Mouse (Mus musculus) E14TG2a.4 (cell line): ENCODE data around the gene Arnt2.

Source experiments
- H3K27me3 ChIP-seq: 2 replicates; pipeline ENCODE4 v1.6.1; 2014; ENCODE audit warnings: low read length, control low read depth; ENCODE audit not compliant: insufficient read depth
- H3K36me3 ChIP-seq: 2 replicates; pipeline ENCODE4 v1.6.1; 2014; ENCODE audit warnings: low read length, control low read depth; ENCODE audit not compliant: insufficient read depth
- H3K4me1 ChIP-seq: replicated peaks from 2 replicates; pipeline ENCODE4 v1.6.1; 2014; ENCODE audit warnings: low read depth, low read length, control low read depth
- H3K4me3 ChIP-seq: replicated peaks from 2 replicates; pipeline ENCODE4 v1.5.1; 2014; ENCODE audit warnings: mild to moderate bottlenecking, low read length
- H3K9me3 ChIP-seq: 2 replicates; pipeline ENCODE4 v1.6.1; 2014; ENCODE audit warnings: low read length, control low read depth
- CTCF ChIP-seq: conservative IDR thresholded peaks from 2 replicates; pipeline ENCODE4 v1.5.1; 2014; ENCODE audit warnings: low read length
- NANOG ChIP-seq: IDR thresholded peaks from 2 replicates; pipeline ENCODE4 v1.6.1; 2014; ENCODE audit warnings: borderline replicate concordance, low read length, mixed read lengths
- POU5F1 ChIP-seq: IDR thresholded peaks from 2 replicates; pipeline ENCODE4 v1.6.1; 2014; ENCODE audit warnings: low read length, borderline replicate concordance

Gene Arnt2

DNA sequence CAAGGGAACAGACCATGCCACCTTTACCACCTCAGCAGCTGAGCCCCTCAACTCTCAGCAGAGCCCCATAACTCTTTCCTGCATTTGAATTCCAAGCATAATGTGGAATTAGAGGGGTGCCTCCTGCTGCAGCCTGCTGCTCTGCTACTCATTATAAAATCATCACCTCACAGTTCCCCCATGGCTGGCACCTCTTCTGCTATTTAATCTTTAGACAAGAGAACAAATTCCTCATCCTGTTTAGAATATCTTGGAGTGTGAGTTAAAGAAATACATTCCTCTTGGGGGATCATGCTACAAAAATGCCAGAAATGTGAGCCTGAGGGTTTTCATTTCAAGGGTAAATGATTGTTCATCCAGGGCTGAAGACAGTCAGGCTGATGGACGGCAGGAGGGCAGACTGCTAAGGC is 80.8 kb downstream of the Arnt2 start:
- H3K36me3 ChIP-seq = no peaks in the 10 kb centered on the region
- no peak for TF ChIP-seq NANOG
- no peak for TF ChIP-seq CTCF
- TF ChIP-seq POU5F1 = no peak

DNA sequence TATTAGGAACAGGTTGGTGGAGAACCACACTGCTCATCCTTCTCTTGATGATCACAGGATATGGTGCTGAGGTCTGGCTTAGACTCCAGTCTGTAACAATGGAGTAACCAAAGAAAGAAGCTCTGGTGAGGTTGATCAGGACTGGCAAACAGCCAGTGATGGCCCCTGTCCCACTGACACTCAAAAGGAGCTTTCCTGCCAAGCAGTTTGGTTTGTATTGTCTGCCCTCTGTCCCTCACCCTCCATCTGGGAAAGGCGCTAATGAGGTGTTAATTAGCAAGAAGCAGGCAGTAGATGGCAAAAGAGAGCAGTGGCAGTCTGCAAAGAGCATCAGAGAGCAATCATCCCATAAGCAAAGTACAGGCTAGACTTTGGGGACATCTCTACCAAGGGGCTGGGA is 81.2 kb downstream of the Arnt2 start:
- Histone ChIP-seq H3K4me1 (no peaks in the 10 kb centered on the region), H3K9me3 (peaks cover 8% of the 10 kb centered on the region; the same call in 1 of the 2 replicates), H3K36me3 (no peaks in the 10 kb centered on the region), H3K4me3 (no peak overlapping the region), H3K27me3 (0 out of 2 replicates have a peak, but pooled peaks cover 3% of the 10 kb centered on the region)
- TF ChIP-seq POU5F1 (no peak), CTCF (no peak), NANOG (no peak)

More for the DNA sequence above, 80.8 kb downstream of the Arnt2 start:
- 0 out of 2 replicates have a peak, but pooled peaks cover 3% of the 10 kb centered on the region for H3K27me3 ChIP-seq
- no peaks in the 10 kb centered on the region for H3K4me1 ChIP-seq
- no peak overlapping the region for H3K4me3 ChIP-seq
- H3K9me3 ChIP-seq = 0 out of 2 replicates have a peak, but pooled peaks cover 5% of the 10 kb centered on the region

- TF ChIP-seq NANOG (no peak), CTCF (no peak), POU5F1 (no peak)
- H3K4me3 ChIP-seq = no peak overlapping the region
- H3K27me3 ChIP-seq = 0 out of 2 replicates have a peak, but pooled peaks cover 3% of the 10 kb centered on the region
- H3K36me3 ChIP-seq = no peaks in the 10 kb centered on the region
- peaks cover 13% of the 10 kb centered on the region; the same call in 1 of the 2 replicates for H3K9me3 ChIP-seq
- H3K4me1 ChIP-seq = no peaks in the 10 kb centered on the region
These were observed 84.2 kb downstream of the Arnt2 start for GRCm38 (mm10) chr7:84325570-84326328.

DNA sequence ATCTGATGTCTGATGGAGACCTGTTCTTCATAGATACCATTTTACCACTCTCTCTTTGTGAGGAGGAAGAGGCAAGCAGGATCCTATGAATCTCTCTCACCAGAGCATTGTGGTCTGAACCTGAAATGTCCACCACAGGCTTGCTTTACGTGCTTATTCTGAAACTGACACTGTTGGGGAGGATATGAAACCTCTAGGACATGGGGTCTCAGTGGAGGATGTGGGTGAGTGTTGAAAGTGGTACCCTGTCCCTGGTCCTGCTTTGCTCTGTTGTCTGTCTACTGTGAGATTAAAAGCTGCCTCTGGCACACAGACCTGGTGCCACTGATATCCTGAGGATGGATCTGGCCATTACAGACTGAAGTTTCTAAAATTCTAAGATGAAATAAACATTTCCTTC is 88.4 kb downstream of the Arnt2 start:
- Histone ChIP-seq H3K9me3 (peaks cover 13% of the 10 kb centered on the region; the same call in 1 of the 2 replicates), H3K4me3 (no peak overlapping the region), H3K4me1 (no peaks in the 10 kb centered on the region), H3K36me3 (no peaks in the 10 kb centered on the region), H3K27me3 (no peaks in the 10 kb centered on the region)
- TF ChIP-seq POU5F1 (no peak), NANOG (no peak), CTCF (no peak)

GRCm38 (mm10) chr7:84315353-84316003 is 94.5 kb downstream of the Arnt2 start:
- Histone ChIP-seq H3K36me3 (no peaks in the 10 kb centered on the region), H3K4me1 (no peaks in the 10 kb centered on the region), H3K4me3 (no peak overlapping the region), H3K9me3 (peaks cover 7% of the 10 kb centered on the region; the same call in 1 of the 2 replicates), H3K27me3 (no peaks in the 10 kb centered on the region)
- TF ChIP-seq CTCF (no peak; the same call in 1 of the 2 replicates), POU5F1 (no peak), NANOG (no peak)

DNA sequence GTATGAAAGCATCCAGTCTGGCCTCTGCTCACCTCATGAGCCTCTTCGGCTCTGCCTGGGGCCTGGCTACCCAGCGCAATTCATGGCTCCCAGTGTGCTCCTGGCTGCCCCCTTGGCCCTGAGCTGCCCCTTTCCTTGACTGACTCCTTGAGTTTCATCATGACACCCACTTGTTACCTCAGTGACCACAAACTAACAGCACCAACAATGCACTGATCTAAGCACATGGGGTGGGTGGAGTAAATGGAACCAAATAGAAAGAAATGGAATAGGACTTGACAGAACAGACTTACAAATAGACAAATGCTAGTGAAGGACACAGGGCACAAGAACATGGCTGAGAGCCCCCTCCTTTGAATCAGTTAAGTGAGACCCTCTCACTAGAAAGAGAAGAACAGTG is 95.2 kb downstream of the Arnt2 start:
- H3K4me1 ChIP-seq = no peaks in the 10 kb centered on the region
- TF ChIP-seq POU5F1 (no peak), NANOG (no peak), CTCF (no peak)
- peaks cover 7% of the 10 kb centered on the region; the same call in 1 of the 2 replicates for H3K9me3 ChIP-seq
- H3K4me3 ChIP-seq = no peak overlapping the region
- H3K27me3 ChIP-seq = no peaks in the 10 kb centered on the region
- no peaks in the 10 kb centered on the region for H3K36me3 ChIP-seq

DNA sequence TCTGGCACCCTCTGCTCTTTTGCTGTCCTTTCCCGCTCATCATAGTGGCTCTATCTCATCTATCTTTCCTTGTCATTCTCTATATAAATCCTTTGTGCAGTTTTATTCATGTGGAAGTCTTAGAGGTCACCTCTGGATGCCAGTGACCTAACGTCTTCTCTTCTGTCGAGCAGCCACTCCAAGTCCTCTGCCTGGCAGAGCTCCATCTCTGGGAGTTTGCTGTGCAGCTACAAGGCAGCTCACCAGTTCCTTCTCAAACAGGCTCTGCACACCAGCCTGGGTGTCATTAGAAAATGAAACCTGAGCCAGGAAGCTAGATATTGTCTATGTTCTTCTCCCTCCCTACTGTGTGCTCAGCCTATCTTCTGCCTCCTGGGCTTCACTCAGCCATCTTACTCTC is 98.4 kb downstream of the Arnt2 start:
- no peaks in the 10 kb centered on the region for H3K27me3 ChIP-seq
- no peak for TF ChIP-seq POU5F1
- TF ChIP-seq NANOG = no peak
- TF ChIP-seq CTCF = no peak
- H3K4me3 ChIP-seq = no peak overlapping the region
- H3K9me3 ChIP-seq = peaks cover 7% of the 10 kb centered on the region; the same call in 1 of the 2 replicates
- H3K4me1 ChIP-seq = no peaks in the 10 kb centered on the region
- no peaks in the 10 kb centered on the region for H3K36me3 ChIP-seq

DNA sequence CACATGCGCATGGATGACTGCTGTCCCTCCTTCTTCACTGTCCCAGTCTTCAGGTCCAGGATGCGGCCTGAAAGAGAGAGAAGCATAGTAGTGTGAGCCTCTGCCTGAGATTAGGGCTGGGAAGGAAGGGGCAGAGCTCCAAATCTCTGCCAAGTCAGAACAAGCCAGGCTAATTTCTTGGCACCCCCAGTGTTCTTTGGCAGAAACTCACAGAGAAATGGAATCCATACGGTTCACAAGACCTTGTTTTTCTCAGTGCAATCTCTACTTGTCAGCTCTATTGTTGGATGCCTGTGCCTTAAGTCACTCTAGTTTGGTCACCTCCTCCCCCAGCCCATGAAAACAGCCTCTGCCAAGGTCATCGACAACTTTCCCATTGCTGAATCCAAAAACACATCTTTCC is 99.1 kb downstream of the Arnt2 start:
- H3K36me3 ChIP-seq = no peaks in the 10 kb centered on the region
- TF ChIP-seq POU5F1 = no peak
- no peak for TF ChIP-seq CTCF
- no peak for TF ChIP-seq NANOG
- H3K27me3 ChIP-seq = no peaks in the 10 kb centered on the region
- no peak overlapping the region for H3K4me3 ChIP-seq
- H3K9me3 ChIP-seq = peaks cover 7% of the 10 kb centered on the region; the same call in 1 of the 2 replicates
- H3K4me1 ChIP-seq = no peaks in the 10 kb centered on the region
